Mouse (Mus musculus): ENCODE measurements around the gene Epc2. TPM values are rescaled to one million over a fixed set of nuclear protein-coding genes. Genes with fewer than 3 reads are reported as not detected.
"Not testable (repeated sequence)": the region's sequence is repeated elsewhere in the genome, so short reads cannot be mapped to it uniquely, and the experiment has no call there.

The Epc2 gene
- total and polyA plus RNA-seq, 2 experiments from 2014 or later = 9.0 to 40.2 TPM

GRCm38 (mm10) chr2:49482146-49482545 lies 30.9 kb downstream of the Epc2 start:
- no peak for TF ChIP-seq CTCF (IDR thresholded peaks at IDR 0.05)
- no peak for DNase-seq (ENCODE audit: low spot score)
- Histone ChIP-seq H3K4me1 (ENCODE audit: insufficient read depth, low read length) (no peaks in the 10 kb centered on the region), H3K9ac (replicated peaks; ENCODE audit: low read length, poor library complexity, severe bottlenecking) (no peak overlapping the region), H3K27ac (ENCODE audit: low read depth, low read length) (no peak overlapping the region), H3K4me2 (ENCODE audit: low read depth, low read length, poor library complexity, severe bottlenecking) (no peak overlapping the region), H3K36me3 (ENCODE audit: insufficient read depth, low read length) (no peaks in the 10 kb centered on the region), H3K27me3 (ENCODE audit: insufficient read depth, low read length) (no peaks in the 10 kb centered on the region), H3K9me3 (ENCODE audit: low read length) (no peaks in the 10 kb centered on the region), H3K4me3 (ENCODE audit: low read depth, low read length) (no peak overlapping the region)
- ATAC-seq (ENCODE audit: low FRiP score) = no peak

GRCm38 (mm10) chr2:49483382-49483781 lies 32.1 kb downstream of the Epc2 start:
- no peaks in the 10 kb centered on the region for H3K27me3 ChIP-seq (ENCODE audit: insufficient read depth, low read length)
- 98% methylated on average over 5 of the region's 5 CpGs for WGBS
- no peak overlapping the region for H3K4me2 ChIP-seq (ENCODE audit: low read depth, low read length, poor library complexity, severe bottlenecking)
- no peak for ATAC-seq (ENCODE audit: low FRiP score)
- no peaks in the 10 kb centered on the region for H3K36me3 ChIP-seq (ENCODE audit: insufficient read depth, low read length)
- H3K27ac ChIP-seq (ENCODE audit: low read depth, low read length) = no peak overlapping the region
- no peak for TF ChIP-seq CTCF (IDR thresholded peaks at IDR 0.05)
- no peak overlapping the region for H3K4me3 ChIP-seq (ENCODE audit: low read depth, low read length)
- H3K4me1 ChIP-seq (ENCODE audit: insufficient read depth, low read length) = no peaks in the 10 kb centered on the region
- H3K9ac ChIP-seq (replicated peaks; ENCODE audit: low read length, poor library complexity, severe bottlenecking) = no peak overlapping the region
- DNase-seq (ENCODE audit: low spot score) = no peak
- H3K9me3 ChIP-seq (ENCODE audit: low read length) = no peaks in the 10 kb centered on the region

GRCm38 (mm10) chr2:49501435-49501834 lies 50.1 kb downstream of the Epc2 start:
- no peak overlapping the region for H3K4me3 ChIP-seq (ENCODE audit: low read depth, low read length)
- no peaks in the 10 kb centered on the region for H3K27me3 ChIP-seq (ENCODE audit: insufficient read depth, low read length)
- ATAC-seq (ENCODE audit: low FRiP score) (no peak), DNase-seq (ENCODE audit: low spot score) (no peak)
- 0 out of 2 replicates have a peak, but pooled peaks cover 3% of the 10 kb centered on the region for H3K4me1 ChIP-seq (ENCODE audit: insufficient read depth, low read length)
- no peak overlapping the region for H3K9ac ChIP-seq (replicated peaks; ENCODE audit: low read length, poor library complexity, severe bottlenecking)
- WGBS = 70% methylated on average over 4 of the region's 4 CpGs
- TF ChIP-seq CTCF (IDR thresholded peaks at IDR 0.05) = no peak
- no peaks in the 10 kb centered on the region for H3K36me3 ChIP-seq (ENCODE audit: insufficient read depth, low read length)
- no peaks in the 10 kb centered on the region for H3K9me3 ChIP-seq (ENCODE audit: low read length)
- no peak overlapping the region for H3K27ac ChIP-seq (ENCODE audit: low read depth, low read length)
- H3K4me2 ChIP-seq (ENCODE audit: low read depth, low read length, poor library complexity, severe bottlenecking) = no peak overlapping the region

- Histone ChIP-seq H3K4me3 (ENCODE audit: low read depth, low read length) (no peak overlapping the region), H3K36me3 (ENCODE audit: insufficient read depth, low read length) (no peaks in the 10 kb centered on the region), H3K9ac (replicated peaks; ENCODE audit: low read length, poor library complexity, severe bottlenecking) (no peak overlapping the region), H3K9me3 (ENCODE audit: low read length) (no peaks in the 10 kb centered on the region), H3K4me2 (ENCODE audit: low read depth, low read length, poor library complexity, severe bottlenecking) (no peak overlapping the region), H3K27me3 (ENCODE audit: insufficient read depth, low read length) (no peaks in the 10 kb centered on the region), H3K4me1 (ENCODE audit: insufficient read depth, low read length) (no peaks in the 10 kb centered on the region), H3K27ac (ENCODE audit: low read depth, low read length) (no peak overlapping the region)
- WGBS = 73% methylated on average over 3 of the region's 3 CpGs
- DNase-seq (ENCODE audit: low spot score) (no peak), ATAC-seq (ENCODE audit: low FRiP score) (no peak)
- TF ChIP-seq CTCF (IDR thresholded peaks at IDR 0.05) = no peak
Observed at GRCm38 (mm10) chr2:49503596-49503995, 52.3 kb downstream of the Epc2 start.

GRCm38 (mm10) chr2:49505151-49505550 lies 53.9 kb downstream of the Epc2 start:
- H3K4me1 ChIP-seq (ENCODE audit: insufficient read depth, low read length); H3K4me3 ChIP-seq (ENCODE audit: low read depth, low read length); H3K9ac ChIP-seq (replicated peaks; ENCODE audit: low read length, poor library complexity, severe bottlenecking); H3K9me3 ChIP-seq (ENCODE audit: low read length); DNase-seq (ENCODE audit: low spot score); H3K27ac ChIP-seq (ENCODE audit: low read depth, low read length); H3K4me2 ChIP-seq (ENCODE audit: low read depth, low read length, poor library complexity, severe bottlenecking); H3K36me3 ChIP-seq (ENCODE audit: insufficient read depth, low read length); H3K27me3 ChIP-seq (ENCODE audit: insufficient read depth, low read length); ATAC-seq (ENCODE audit: low FRiP score): not testable (repeated sequence)
- 89% methylated on average over 1 of the region's 1 CpGs for WGBS

GRCm38 (mm10) chr2:49510832-49511231 lies 59.5 kb downstream of the Epc2 start:
- H3K9ac ChIP-seq (replicated peaks; ENCODE audit: low read length, poor library complexity, severe bottlenecking) = no peak overlapping the region
- 27% methylated on average over 1 of the region's 1 CpGs for WGBS
- no peak overlapping the region for H3K4me2 ChIP-seq (ENCODE audit: low read depth, low read length, poor library complexity, severe bottlenecking)
- ATAC-seq (ENCODE audit: low FRiP score) (no peak), DNase-seq (ENCODE audit: low spot score) (no peak)
- H3K27me3 ChIP-seq (ENCODE audit: insufficient read depth, low read length) = no peaks in the 10 kb centered on the region
- TF ChIP-seq CTCF (IDR thresholded peaks at IDR 0.05) = no peak
- H3K9me3 ChIP-seq (ENCODE audit: low read length) = no peaks in the 10 kb centered on the region
- no peak overlapping the region for H3K4me3 ChIP-seq (ENCODE audit: low read depth, low read length)
- H3K4me1 ChIP-seq (ENCODE audit: insufficient read depth, low read length) = peaks cover 8% of the 10 kb centered on the region; the same call in 1 of the 2 replicates
- no peaks in the 10 kb centered on the region for H3K36me3 ChIP-seq (ENCODE audit: insufficient read depth, low read length)
- no peak overlapping the region for H3K27ac ChIP-seq (ENCODE audit: low read depth, low read length)
